Mouse (Mus musculus) heart, adult 2 months (tissue): ENCODE measurements at regions not wholly inside any gene's neighbourhood (a gene's known extent, or its start where the extent isn't known, plus 50 kb on each side); places are given as distances from the start of the nearest gene placed in this dataset.
A peak's percentile ranks its signal among the peaks of the same experiment; 100 is the strongest.

ENCODE experiments used
- DNase-seq, 2 experiments: peaks; one replicate each; pipeline ENCODE4 v3.0.0; 2021
- H3K27ac ChIP-seq: fragments of 200-600 bp; 2 replicates; pipeline ENCODE4 v1.8.1; 2022
- H3K27me3 ChIP-seq: fragments of 200-500 bp; 2 replicates; pipeline ENCODE4 v1.6.1; 2012; ENCODE audit warnings: mild to moderate bottlenecking, low read length, inconsistent platforms, mixed read lengths; ENCODE audit not compliant: control insufficient read depth, insufficient read depth
- H3K36me3 ChIP-seq: fragments of 200-500 bp; 2 replicates; pipeline ENCODE4 v1.6.1; 2012; ENCODE audit warnings: low read length, inconsistent platforms; ENCODE audit not compliant: control insufficient read depth, insufficient read depth
- H3K4me1 ChIP-seq: fragments of 200-500 bp; 2 replicates; pipeline ENCODE4 v1.6.1; 2011; ENCODE audit warnings: low read length; ENCODE audit not compliant: control insufficient read depth, insufficient read depth
- H3K4me3 ChIP-seq: fragments of 200-600 bp; 2 replicates; pipeline ENCODE4 v1.8.1; 2022
- H3K79me2 ChIP-seq: fragments of 200-500 bp; replicated peaks from 2 replicates; pipeline ENCODE4 v1.6.1; 2012; ENCODE audit warnings: mild to moderate bottlenecking, inconsistent platforms, low read length, moderate library complexity, mixed read lengths; ENCODE audit not compliant: control insufficient read depth, insufficient read depth
- H3K9ac ChIP-seq: fragments of 200-500 bp; 2 replicates; pipeline ENCODE4 v1.6.1; 2012; ENCODE audit warnings: low read depth, mild to moderate bottlenecking, control low read depth, inconsistent platforms, low read length, mixed read lengths
- CTCF ChIP-seq: fragments of 200-600 bp; IDR thresholded peaks from 2 replicates; pipeline ENCODE4 v1.8.1; 2022; ENCODE audit warnings: antibody characterized with exemption, mild to moderate bottlenecking, moderate library complexity
- EP300 ChIP-seq: fragments of 200-500 bp; IDR thresholded peaks from 2 replicates; pipeline ENCODE4 v1.6.1; 2011; ENCODE audit warnings: low read depth, low read length, control low read depth; ENCODE audit not compliant: insufficient read depth
- POLR2A ChIP-seq: fragments of 200-500 bp; IDR thresholded peaks from 2 replicates; pipeline ENCODE4 v1.6.1; 2011; ENCODE audit warnings: mild to moderate bottlenecking, low read depth, low read length, control low read depth; ENCODE audit not compliant: insufficient read depth
- WGBS: fragments of 180-500 bp; shearing (Covaris S2); methylation state at CpG from one replicate; pipeline ENCODE4 v1.1.7; 2018; 5-methylcytosine and 5-hydroxymethylcytosine counted together
- intact Hi-C: fragments of 180-260 bp; cut with DNase I; formaldehyde crosslinking; loops from one replicate; pipeline ENCODE4 v1.15.1; 2025

- H3K4me1 ChIP-seq = no peaks in the 10 kb centered on the region
Observed at GRCm38 (mm10) chr3:143622275-143622674, 582.7 kb downstream of the Lmo4 start.

GRCm38 (mm10) chr3:143619125-143619524, 585.9 kb downstream of the Lmo4 start:
- TF ChIP-seq EP300 (no peak), POLR2A (no peak), CTCF (no peak)
- DNase-seq = no peak
- Histone ChIP-seq H3K27ac (no peak overlapping the region), H3K4me3 (no peak overlapping the region), H3K79me2 (no peaks in the 10 kb centered on the region), H3K4me1 (no peaks in the 10 kb centered on the region), H3K9ac (no peak overlapping the region), H3K36me3 (no peaks in the 10 kb centered on the region), H3K27me3 (no peaks in the 10 kb centered on the region)
- intact Hi-C loops = no loop called here
- 78% methylated on average over 1 of the region's 1 CpGs for WGBS

More at GRCm38 (mm10) chr3:143622275-143622674, 582.7 kb downstream of the Lmo4 start:
- no peak overlapping the region for H3K9ac ChIP-seq
- H3K79me2 ChIP-seq = no peaks in the 10 kb centered on the region
- no peak for TF ChIP-seq POLR2A
- TF ChIP-seq CTCF = no peak
- no peak for TF ChIP-seq EP300
- H3K27ac ChIP-seq = no peak overlapping the region
- no peaks in the 10 kb centered on the region for H3K27me3 ChIP-seq
- intact Hi-C loops = no loop called here
- no peak overlapping the region for H3K4me3 ChIP-seq
- 78% methylated on average over 3 of the region's 3 CpGs for WGBS
- no peak for DNase-seq
- H3K36me3 ChIP-seq = no peaks in the 10 kb centered on the region

DNA sequence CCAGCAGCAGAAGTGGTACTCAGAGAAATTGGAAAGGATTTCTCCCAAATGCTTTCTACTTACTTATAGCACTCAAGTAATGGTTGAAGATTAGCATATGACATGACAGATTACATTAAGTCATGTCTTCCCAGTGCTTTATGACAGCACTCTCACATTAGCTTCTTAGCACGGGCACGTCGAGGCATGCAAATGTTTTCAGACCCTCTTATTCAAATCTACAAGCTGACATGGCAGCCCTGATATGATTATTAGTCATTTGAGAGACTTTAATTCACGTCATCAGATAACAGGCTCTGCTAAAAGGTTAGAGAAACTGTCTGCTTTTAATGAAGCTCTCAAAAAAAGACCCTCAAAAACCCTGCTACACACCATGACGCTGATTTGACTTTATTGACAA, 590.1 kb downstream of the Lmo4 start:
- TF ChIP-seq EP300 = no peak
- TF ChIP-seq POLR2A = no peak
- TF ChIP-seq CTCF = no peak
- intact Hi-C loops = no loop called here

GRCm38 (mm10) chr3:143614004-143614403, 591.0 kb downstream of the Lmo4 start:
- WGBS = 88% methylated on average over 3 of the region's 3 CpGs
- no peaks in the 10 kb centered on the region for H3K79me2 ChIP-seq
- H3K9ac ChIP-seq = no peak overlapping the region
- intact Hi-C loops = no loop called here
- no peak for DNase-seq
- no peak overlapping the region for H3K4me3 ChIP-seq
- no peaks in the 10 kb centered on the region for H3K36me3 ChIP-seq
- TF ChIP-seq CTCF = no peak
- no peak for TF ChIP-seq EP300
- no peak for TF ChIP-seq POLR2A
- H3K4me1 ChIP-seq = no peaks in the 10 kb centered on the region
- no peaks in the 10 kb centered on the region for H3K27me3 ChIP-seq
- no peak overlapping the region for H3K27ac ChIP-seq

More for the DNA sequence above, 590.1 kb downstream of the Lmo4 start:
- WGBS = 76% methylated on average over 5 of the region's 5 CpGs
- no peaks in the 10 kb centered on the region for H3K36me3 ChIP-seq
- no peaks in the 10 kb centered on the region for H3K27me3 ChIP-seq
- no peak for DNase-seq
- no peaks in the 10 kb centered on the region for H3K79me2 ChIP-seq
- H3K9ac ChIP-seq = no peak overlapping the region
- no peaks in the 10 kb centered on the region for H3K4me1 ChIP-seq
- H3K27ac ChIP-seq = no peak overlapping the region
- H3K4me3 ChIP-seq = no peak overlapping the region

DNA sequence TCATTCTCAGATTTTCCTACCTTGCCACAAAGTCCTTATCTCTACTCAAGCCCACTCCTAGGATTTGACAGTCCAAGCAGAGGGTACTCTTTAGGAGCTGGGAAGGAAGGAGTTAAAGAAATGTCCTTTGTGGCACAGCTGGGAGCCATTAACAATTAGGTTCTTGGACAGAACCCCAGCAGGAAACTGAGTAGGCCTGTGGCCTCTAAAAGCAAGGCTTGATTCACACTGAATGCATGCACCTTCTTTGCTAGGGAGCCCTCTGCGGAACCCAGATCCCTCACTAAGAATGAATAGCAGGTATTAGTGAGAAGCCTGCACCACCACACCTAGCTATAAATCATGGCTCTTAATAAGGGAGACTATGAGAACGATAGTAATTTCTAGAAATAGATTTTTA, 595.3 kb downstream of the Lmo4 start:
- no peak overlapping the region for H3K27ac ChIP-seq
- H3K9ac ChIP-seq = no peak overlapping the region
- intact Hi-C loops = no loop called here
- H3K79me2 ChIP-seq = no peaks in the 10 kb centered on the region
- no peaks in the 10 kb centered on the region for H3K4me1 ChIP-seq
- H3K27me3 ChIP-seq = no peaks in the 10 kb centered on the region
- DNase-seq = no peak
- TF ChIP-seq EP300 = no peak
- TF ChIP-seq CTCF = no peak
- no peak for TF ChIP-seq POLR2A
- H3K36me3 ChIP-seq = no peaks in the 10 kb centered on the region
- 67% methylated on average over 2 of the region's 2 CpGs for WGBS
- no peak overlapping the region for H3K4me3 ChIP-seq

DNA sequence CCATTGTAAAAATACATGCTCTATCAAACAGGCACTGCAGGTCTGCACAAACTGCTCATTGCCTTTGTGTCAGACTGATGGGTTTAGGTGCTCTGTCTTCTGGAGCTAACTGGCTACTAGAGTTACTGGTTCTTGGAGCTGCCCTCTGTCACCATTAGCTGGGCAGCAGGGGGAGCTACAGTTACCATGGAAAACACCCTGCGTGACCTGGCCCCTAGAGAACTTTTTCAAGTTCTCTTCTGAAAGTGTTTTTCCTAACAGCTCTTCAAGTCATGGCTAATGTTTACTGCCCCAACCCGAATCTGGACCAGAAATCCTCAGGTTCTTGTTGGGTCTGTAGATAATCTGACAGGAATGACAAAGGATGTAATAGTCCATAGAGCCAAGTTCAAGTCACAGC, 605.9 kb downstream of the Lmo4 start:
- Histone ChIP-seq H3K4me3 (no peak overlapping the region), H3K4me1 (no peaks in the 10 kb centered on the region; the same call in 1 of the 2 replicates), H3K27ac (no peak overlapping the region), H3K9ac (no peak overlapping the region), H3K36me3 (no peaks in the 10 kb centered on the region), H3K27me3 (no peaks in the 10 kb centered on the region), H3K79me2 (no peaks in the 10 kb centered on the region)
- intact Hi-C loops = loop anchor here (5.0 kb wide), 1 partner anchor 608 kb away; the partner anchor contains the start of gene Lmo4
- peak; percentile 65 for TF ChIP-seq CTCF
- TF ChIP-seq EP300 = no peak
- DNase-seq = peak; percentile 45 to 46
- WGBS = 38% methylated on average over 2 of the region's 2 CpGs
